Mouse (Mus musculus) forelimb bud, embryonic 11.5 days (tissue): ENCODE measurements around the gene Plppr1.
"Not testable (repeated sequence)": the region's sequence is repeated elsewhere in the genome, so short reads cannot be mapped to it uniquely, and the experiment has no call there.

Source experiments
- DNase-seq: peaks from one replicate; pipeline ENCODE4 v3.0.0-alpha.2; 2012; ENCODE audit warnings: low read depth, low spot score

The Plppr1 gene

GRCm38 (mm10) chr4:49383576-49384318, 324.7 kb downstream of the Plppr1 start:
- not testable (repeated sequence) for DNase-seq

- DNase-seq = no peak
Measured at GRCm38 (mm10) chr4:49386873-49387272, 327.8 kb downstream of the Plppr1 start.
